Mouse (Mus musculus) embryonic facial prominence, embryonic 11.5 days (tissue): ENCODE results near the gene Phb2. TPM values are rescaled to one million over a fixed set of nuclear protein-coding genes. Genes with fewer than 3 reads are reported as not detected.

ENCODE experiments used
- ATAC-seq: fragments of 200-750 bp; cut with Nextera tagmentation; replicated peaks from 2 replicates; pipeline ENCODE4 v1.8.0; 2017; ENCODE audit warnings: low read depth; ENCODE audit not compliant: insufficient number of reproducible peaks, low FRiP score, low TSS enrichment
- DNase-seq: peaks from one replicate; pipeline ENCODE4 v3.0.0-alpha.2; 2015; ENCODE audit warnings: low spot score
- H3K27ac ChIP-seq: fragments of 300-500 bp; sonication (generic); replicated peaks from 2 replicates; pipeline ENCODE4 v1.5.1; 2014; ENCODE audit warnings: mild to moderate bottlenecking, low read depth, low read length, control low read depth
- H3K27me3 ChIP-seq: fragments of 300-500 bp; sonication (generic); 2 replicates; pipeline ENCODE4 v1.6.1; 2014; ENCODE audit warnings: mild to moderate bottlenecking, low read length, moderate library complexity, mixed read lengths; ENCODE audit not compliant: control insufficient read depth, insufficient read depth
- H3K36me3 ChIP-seq: fragments of 300-500 bp; sonication (generic); replicated peaks from 2 replicates; pipeline ENCODE4 v1.6.1; 2014; ENCODE audit warnings: low read depth, mild to moderate bottlenecking, low read length, moderate library complexity, mixed read lengths; ENCODE audit not compliant: control insufficient read depth, insufficient read depth
- H3K4me1 ChIP-seq: fragments of 300-500 bp; sonication (generic); 2 replicates; pipeline ENCODE4 v1.6.1; 2014; ENCODE audit warnings: low read length, mixed read lengths; ENCODE audit not compliant: control insufficient read depth, insufficient read depth
- H3K4me2 ChIP-seq: fragments of 300-500 bp; sonication (generic); 2 replicates; pipeline ENCODE4 v1.6.1; 2014; ENCODE audit warnings: low read depth, mild to moderate bottlenecking, control low read depth, low read length, moderate library complexity
- H3K4me3 ChIP-seq: fragments of 300-500 bp; sonication (generic); 2 replicates; pipeline ENCODE4 v1.5.1; 2014; ENCODE audit warnings: low read depth, low read length, control low read depth
- H3K9ac ChIP-seq: fragments of 300-500 bp; sonication (generic); replicated peaks from 2 replicates; pipeline ENCODE4 v1.6.1; 2014; ENCODE audit warnings: mild to moderate bottlenecking, control low read depth, low read length
- H3K9me3 ChIP-seq: fragments of 300-500 bp; sonication (generic); replicated peaks from 2 replicates; pipeline ENCODE4 v1.6.1; 2016; ENCODE audit warnings: mild to moderate bottlenecking, low read length, inconsistent platforms, mixed read lengths; ENCODE audit not compliant: control insufficient read depth
- WGBS: fragments of 180-500 bp; shearing (Covaris S2); extraction: QIAGEN DNeasy Blood & Tissue Kit; methylation state at CpG from one replicate; pipeline ENCODE4 v1.1.7; 2014; 5-methylcytosine and 5-hydroxymethylcytosine counted together
- polyA plus RNA-seq: library from polyadenylated mRNA; unstranded; fragments of >200 nt; fragmentation: Nextera tagmentation; extraction: Ambion mirVana; gene quantifications from 2 replicates; pipeline ENCODE4 v1.2.1, GENCODE M21; 2014

Gene Phb2
- polyA plus RNA-seq, 1 experiment from 2014 or later, result 375 TPM

- WGBS, result 87% methylated on average over 8 of the region's 8 CpGs
- Histone ChIP-seq H3K4me2 (no peak overlapping the region), H3K27ac (no peak overlapping the region), H3K4me3 (no peak overlapping the region), H3K9ac (no peak overlapping the region), H3K27me3 (no peaks in the 10 kb centered on the region), H3K36me3 (peaks cover 3% of the 10 kb centered on the region), H3K4me1 (peaks cover 5% of the 10 kb centered on the region; the same call in 1 of the 2 replicates), H3K9me3 (no peaks in the 10 kb centered on the region)
- no peak for DNase-seq
- ATAC-seq, result no peak
These were observed 38.3 kb downstream of the Phb2 start for GRCm38 (mm10) chr6:124750405-124750804.

- Histone ChIP-seq H3K4me3 (no peak overlapping the region), H3K9ac (no peak overlapping the region), H3K36me3 (no peaks in the 10 kb centered on the region; the same call in none of the 2 replicates), H3K27ac (no peak overlapping the region), H3K4me2 (no peak overlapping the region), H3K4me1 (peaks cover 5% of the 10 kb centered on the region; the same call in 1 of the 2 replicates), H3K9me3 (no peaks in the 10 kb centered on the region), H3K27me3 (no peaks in the 10 kb centered on the region)
- ATAC-seq (no peak), DNase-seq (no peak)
- 96% methylated on average over 2 of the region's 2 CpGs for WGBS
These were observed 41.7 kb downstream of the Phb2 start for GRCm38 (mm10) chr6:124753861-124754260.

GRCm38 (mm10) chr6:124755306-124755705 is 43.2 kb downstream of the Phb2 start:
- WGBS, result 3% methylated on average over 3 of the region's 3 CpGs
- no peak for ATAC-seq
- H3K36me3 ChIP-seq, result no peaks in the 10 kb centered on the region; the same call in 1 of the 2 replicates
- peak overlapping the region; percentile 78 for H3K4me3 ChIP-seq
- H3K9ac ChIP-seq, result peak overlapping the region; percentile 95
- no peak overlapping the region for H3K27ac ChIP-seq
- H3K4me2 ChIP-seq, result peak overlapping the region; percentile 60
- DNase-seq, result no peak
- no peaks in the 10 kb centered on the region for H3K9me3 ChIP-seq
- peaks cover 6% of the 10 kb centered on the region; the same call in 1 of the 2 replicates for H3K4me1 ChIP-seq
- no peaks in the 10 kb centered on the region for H3K27me3 ChIP-seq

GRCm38 (mm10) chr6:124755831-124756595 is 43.9 kb downstream of the Phb2 start, which contains the start of the genes Gm45234 and Atn1:
Gene Gm45234, minus strand, starts transcription at chr6:124756021.
Gene Atn1, minus strand, starts transcription at chr6:124756524.
- Histone ChIP-seq H3K36me3 (no peaks in the 10 kb centered on the region; the same call in 1 of the 2 replicates), H3K9ac (peak within 1 kb of the TSS; percentile 95), H3K9me3 (no peaks in the 10 kb centered on the region), H3K27me3 (no peaks in the 10 kb centered on the region), H3K4me3 (peak within 1 kb of the TSS; percentile 78), H3K4me1 (peaks cover 6% of the 10 kb centered on the region; the same call in 1 of the 2 replicates), H3K27ac (peak within 1 kb of the TSS; percentile 96), H3K4me2 (peak within 1 kb of the TSS; percentile 60)
- WGBS, result under 1% methylated on average over 52 of the region's 100 CpGs
- DNase-seq (peak; percentile 79), ATAC-seq (peak; percentile 42)

- peak; percentile 61 for ATAC-seq
- Histone ChIP-seq H3K9me3 (no peaks in the 10 kb centered on the region), H3K4me3 (peak overlapping the region; percentile 78), H3K4me2 (peak overlapping the region; percentile 60), H3K27ac (peak overlapping the region; percentile 96), H3K36me3 (no peaks in the 10 kb centered on the region; the same call in 1 of the 2 replicates), H3K27me3 (no peaks in the 10 kb centered on the region), H3K9ac (peak overlapping the region; percentile 95), H3K4me1 (peaks cover 6% of the 10 kb centered on the region; the same call in 1 of the 2 replicates)
- DNase-seq, result peak; percentile 86
- WGBS, result under 1% methylated on average over 33 of the region's 54 CpGs
These were observed 44.7 kb downstream of the Phb2 start for GRCm38 (mm10) chr6:124756652-124757350.

GRCm38 (mm10) chr6:124757351-124757880 is 45.3 kb downstream of the Phb2 start:
- Histone ChIP-seq H3K27me3 (no peaks in the 10 kb centered on the region), H3K36me3 (no peaks in the 10 kb centered on the region; the same call in 1 of the 2 replicates), H3K4me3 (peak overlapping the region; percentile 78), H3K4me2 (peak overlapping the region; percentile 60), H3K4me1 (peaks cover 6% of the 10 kb centered on the region; the same call in 1 of the 2 replicates), H3K27ac (peak overlapping the region; percentile 96), H3K9me3 (no peaks in the 10 kb centered on the region), H3K9ac (peak overlapping the region; percentile 95)
- WGBS, result 5% methylated on average over 5 of the region's 5 CpGs
- ATAC-seq (no peak), DNase-seq (no peak)

GRCm38 (mm10) chr6:124757909-124758848 is 46.0 kb downstream of the Phb2 start:
- Histone ChIP-seq H3K4me2 (peak overlapping the region; percentile 60), H3K4me3 (peak overlapping the region; percentile 78), H3K4me1 (peaks cover 6% of the 10 kb centered on the region; the same call in 1 of the 2 replicates), H3K27ac (peak overlapping the region; percentile 96), H3K36me3 (no peaks in the 10 kb centered on the region), H3K9ac (peak overlapping the region; percentile 95), H3K27me3 (no peaks in the 10 kb centered on the region), H3K9me3 (no peaks in the 10 kb centered on the region)
- ATAC-seq (no peak), DNase-seq (peak; percentile 66)
- 22% methylated on average over 5 of the region's 5 CpGs for WGBS
